Mouse (Mus musculus) gonadal fat pad, adult 2 months (tissue): ENCODE results near the gene Grtp1. TPM values are rescaled to one million over a fixed set of nuclear protein-coding genes. Genes with fewer than 3 reads are reported as not detected.
"Not testable (repeated sequence)": the region's sequence is repeated elsewhere in the genome, so short reads cannot be mapped to it uniquely, and the experiment has no call there.

Experiments used
- DNase-seq: peaks from one replicate; pipeline ENCODE4 v3.0.0-alpha.2; 2012; ENCODE audit warnings: low read depth
- polyA plus RNA-seq: library from polyadenylated mRNA; depleted of rRNA; stranded (reverse); fragments of >200 nt; gene quantifications from 2 replicates; pipeline ENCODE4 v1.2.3, GENCODE M21; 2012

Grtp1 gene
- polyA plus RNA-seq, 1 experiment = 27.1 TPM

GRCm38 (mm10) chr8:13174811-13175210, 25.6 kb downstream of the Grtp1 start:
- DNase-seq = no peak

- no peak for DNase-seq
Observed at GRCm38 (mm10) chr8:13174305-13174704, 26.1 kb downstream of the Grtp1 start.

GRCm38 (mm10) chr8:13170510-13170909, 29.9 kb downstream of the Grtp1 start:
- no peak for DNase-seq

GRCm38 (mm10) chr8:13164361-13164760, 36.1 kb downstream of the Grtp1 start:
- no peak for DNase-seq

- no peak for DNase-seq
Observed at GRCm38 (mm10) chr8:13163563-13163962, 36.9 kb downstream of the Grtp1 start.

- DNase-seq = no peak
Observed at GRCm38 (mm10) chr8:13162098-13162497, 38.3 kb downstream of the Grtp1 start.

- DNase-seq = no peak
Observed at GRCm38 (mm10) chr8:13160691-13161090, 39.7 kb downstream of the Grtp1 start.

- DNase-seq = no peak
Observed at GRCm38 (mm10) chr8:13159377-13159881, 41.0 kb downstream of the Grtp1 start.

GRCm38 (mm10) chr8:13158718-13159376, 41.6 kb downstream of the Grtp1 start, which contains the start of gene Lamp1:
Gene Lamp1 (plus strand): TSS chr8:13159161.
- no peak for DNase-seq

- no peak for DNase-seq
Observed at GRCm38 (mm10) chr8:13156327-13157097, 43.9 kb downstream of the Grtp1 start.

GRCm38 (mm10) chr8:13155358-13155757, 45.1 kb downstream of the Grtp1 start:
- no peak for DNase-seq

- no peak for DNase-seq
Observed at GRCm38 (mm10) chr8:13154099-13154498, 46.3 kb downstream of the Grtp1 start.

- DNase-seq = no peak
Observed at GRCm38 (mm10) chr8:13150929-13151328, 49.5 kb downstream of the Grtp1 start.

- DNase-seq = no peak
Observed at GRCm38 (mm10) chr8:13149866-13150265, 50.6 kb downstream of the Grtp1 start.

GRCm38 (mm10) chr8:13149287-13149686, 51.1 kb downstream of the Grtp1 start:
- no peak for DNase-seq

GRCm38 (mm10) chr8:13148476-13148875, 51.9 kb downstream of the Grtp1 start:
- DNase-seq = no peak

- DNase-seq = no peak
Observed at GRCm38 (mm10) chr8:13141681-13142080, 58.7 kb downstream of the Grtp1 start.

- DNase-seq = no peak
Observed at GRCm38 (mm10) chr8:13139641-13140182, 60.7 kb downstream of the Grtp1 start.

GRCm38 (mm10) chr8:13132220-13132619, 68.2 kb downstream of the Grtp1 start:
- DNase-seq = not testable (repeated sequence)

- DNase-seq = no peak
Observed at GRCm38 (mm10) chr8:13124897-13125296, 75.5 kb downstream of the Grtp1 start.

GRCm38 (mm10) chr8:13122887-13123421, 77.5 kb downstream of the Grtp1 start:
- no peak for DNase-seq
